Mouse (Mus musculus) kidney, postnatal 10 days (tissue): ENCODE data around the gene Parp6.

ENCODE experiments used
- DNase-seq: peaks from one replicate; pipeline ENCODE4 v3.0.0; 2021; ENCODE audit warnings: mixed read lengths

Parp6 gene

GRCm38 (mm10) chr9:59616622-59617306, at the start of gene Parp6:
Parp6 (plus strand) TSS chr9:59617284.
- peak; percentile 100 for DNase-seq

- no peak for DNase-seq
Measured at GRCm38 (mm10) chr9:59571852-59572251, 45.2 kb upstream of the Parp6 start.

- no peak for DNase-seq
Measured at GRCm38 (mm10) chr9:59577401-59577800, 39.7 kb upstream of the Parp6 start.

- peak; percentile 96 for DNase-seq
Measured at GRCm38 (mm10) chr9:59577844-59578504, 39.1 kb upstream of the Parp6 start, which contains the start of gene Celf6. Celf6 (plus strand) TSS chr9:59577917.

- no peak for DNase-seq
Measured at GRCm38 (mm10) chr9:59578505-59578867, 38.6 kb upstream of the Parp6 start.

GRCm38 (mm10) chr9:59584871-59585308, 32.2 kb upstream of the Parp6 start:
- peak; percentile 86 for DNase-seq

GRCm38 (mm10) chr9:59588252-59588651, 28.8 kb upstream of the Parp6 start:
- DNase-seq, result no peak

GRCm38 (mm10) chr9:59588710-59589671, 28.1 kb upstream of the Parp6 start:
- DNase-seq, result no peak

- no peak for DNase-seq
Measured at GRCm38 (mm10) chr9:59589703-59590439, 27.2 kb upstream of the Parp6 start.

GRCm38 (mm10) chr9:59601661-59602060, 15.4 kb upstream of the Parp6 start:
- DNase-seq, result no peak

- no peak for DNase-seq
Measured at GRCm38 (mm10) chr9:59605967-59606366, 11.1 kb upstream of the Parp6 start.

GRCm38 (mm10) chr9:59610950-59611349, 6.1 kb upstream of the Parp6 start:
- DNase-seq, result no peak

GRCm38 (mm10) chr9:59615797-59616196, 1.3 kb upstream of the Parp6 start:
- no peak for DNase-seq

- DNase-seq, result no peak
Measured at GRCm38 (mm10) chr9:59617307-59617973, 356 bp downstream of the Parp6 start.

- DNase-seq, result no peak
Measured at GRCm38 (mm10) chr9:59638372-59638771, 21.3 kb downstream of the Parp6 start.

- DNase-seq, result no peak
Measured at GRCm38 (mm10) chr9:59639936-59640335, 22.9 kb downstream of the Parp6 start.

GRCm38 (mm10) chr9:59641320-59641719, 24.2 kb downstream of the Parp6 start:
- no peak for DNase-seq

GRCm38 (mm10) chr9:59649911-59650310, 32.8 kb downstream of the Parp6 start:
- DNase-seq, result no peak

- peak; percentile 25 for DNase-seq
Measured at GRCm38 (mm10) chr9:59653371-59653770, 36.3 kb downstream of the Parp6 start.

GRCm38 (mm10) chr9:59654450-59654983, 37.4 kb downstream of the Parp6 start:
- DNase-seq, result no peak

GRCm38 (mm10) chr9:59655958-59656634, 39.0 kb downstream of the Parp6 start, which contains the start of gene Pkm:
Pkm (plus strand) TSS chr9:59656368.
- DNase-seq, result peak; percentile 96
